Mouse (Mus musculus): ENCODE results near the gene Ankrd36.
"Not testable (repeated sequence)": the region's sequence is repeated elsewhere in the genome, so short reads cannot be mapped to it uniquely, and the experiment has no call there.

GRCm38 (mm10) chr11:5611918-5612317 lies 42.4 kb downstream of the Ankrd36 start:
- not testable (repeated sequence) for TF ChIP-seq CTCF (IDR thresholded peaks at IDR 0.05; ENCODE audit: borderline replicate concordance, extremely low read depth, insufficient read depth, insufficient read length); POLR2A (IDR thresholded peaks at IDR 0.05; ENCODE audit: borderline replicate concordance, extremely low read depth, insufficient read depth, insufficient read length, poor library complexity, severe bottlenecking)

Data from brain, embryonic 14.5 days (tissue).